Mouse (Mus musculus) neural tube, embryonic 15.5 days (tissue): ENCODE measurements at regions not wholly inside any gene's neighbourhood (a gene's known extent, or its start where the extent isn't known, plus 50 kb on each side); places are given as distances from the start of the nearest gene placed in this dataset.

Experiments
- ATAC-seq: fragments of 200-750 bp; cut with Nextera tagmentation; 2 replicates; pipeline ENCODE4 v1.8.0; 2017; ENCODE audit warnings: mild to moderate bottlenecking, moderate TSS enrichment, moderate library complexity; ENCODE audit not compliant: low FRiP score
- H3K27ac ChIP-seq: fragments of 300-500 bp; sonication (generic); replicated peaks from 2 replicates; pipeline ENCODE4 v1.5.1; 2015; ENCODE audit warnings: mild to moderate bottlenecking, inconsistent platforms
- H3K27me3 ChIP-seq: fragments of 300-500 bp; sonication (generic); replicated peaks from 2 replicates; pipeline ENCODE4 v1.6.1; 2015; ENCODE audit warnings: inconsistent platforms
- H3K36me3 ChIP-seq: fragments of 300-500 bp; sonication (generic); 2 replicates; pipeline ENCODE4 v1.6.1; 2015; ENCODE audit warnings: inconsistent platforms
- H3K4me1 ChIP-seq: fragments of 300-500 bp; sonication (generic); 2 replicates; pipeline ENCODE4 v1.6.1; 2015; ENCODE audit warnings: inconsistent platforms
- H3K4me2 ChIP-seq: fragments of 300-500 bp; sonication (generic); 2 replicates; pipeline ENCODE4 v1.6.1; 2015; ENCODE audit warnings: inconsistent platforms, mild to moderate bottlenecking, moderate library complexity
- H3K4me3 ChIP-seq: fragments of 300-500 bp; sonication (generic); replicated peaks from 2 replicates; pipeline ENCODE4 v1.5.1; 2015; ENCODE audit warnings: mild to moderate bottlenecking, inconsistent platforms
- H3K9ac ChIP-seq: fragments of 300-500 bp; sonication (generic); replicated peaks from 2 replicates; pipeline ENCODE4 v1.6.1; 2015; ENCODE audit warnings: mild to moderate bottlenecking, inconsistent platforms
- H3K9me3 ChIP-seq: fragments of 300-500 bp; sonication (generic); replicated peaks from 2 replicates; pipeline ENCODE4 v1.6.1; 2016; ENCODE audit warnings: inconsistent platforms
- WGBS: fragments of 180-500 bp; shearing (Covaris S2); methylation state at CpG from one replicate; pipeline ENCODE4 v1.1.7; 2015; ENCODE audit warnings: mixed read lengths; 5-methylcytosine and 5-hydroxymethylcytosine counted together

- H3K36me3 ChIP-seq = no peaks in the 10 kb centered on the region
- no peaks in the 10 kb centered on the region for H3K27me3 ChIP-seq
- H3K9ac ChIP-seq = no peak overlapping the region
- 10% methylated on average over 7 of the region's 7 CpGs for WGBS
- no peaks in the 10 kb centered on the region for H3K9me3 ChIP-seq
- H3K4me1 ChIP-seq = 0 out of 2 replicates have a peak, but pooled peaks cover 3% of the 10 kb centered on the region
- no peak overlapping the region for H3K4me3 ChIP-seq
- peak overlapping the region; percentile 33 for H3K4me2 ChIP-seq
- peak overlapping the region; percentile 71 for H3K27ac ChIP-seq
- ATAC-seq = peak; percentile 97
Measured at GRCm38 (mm10) chr16:78156138-78156875, 145.0 kb upstream of the Cxadr start.

DNA sequence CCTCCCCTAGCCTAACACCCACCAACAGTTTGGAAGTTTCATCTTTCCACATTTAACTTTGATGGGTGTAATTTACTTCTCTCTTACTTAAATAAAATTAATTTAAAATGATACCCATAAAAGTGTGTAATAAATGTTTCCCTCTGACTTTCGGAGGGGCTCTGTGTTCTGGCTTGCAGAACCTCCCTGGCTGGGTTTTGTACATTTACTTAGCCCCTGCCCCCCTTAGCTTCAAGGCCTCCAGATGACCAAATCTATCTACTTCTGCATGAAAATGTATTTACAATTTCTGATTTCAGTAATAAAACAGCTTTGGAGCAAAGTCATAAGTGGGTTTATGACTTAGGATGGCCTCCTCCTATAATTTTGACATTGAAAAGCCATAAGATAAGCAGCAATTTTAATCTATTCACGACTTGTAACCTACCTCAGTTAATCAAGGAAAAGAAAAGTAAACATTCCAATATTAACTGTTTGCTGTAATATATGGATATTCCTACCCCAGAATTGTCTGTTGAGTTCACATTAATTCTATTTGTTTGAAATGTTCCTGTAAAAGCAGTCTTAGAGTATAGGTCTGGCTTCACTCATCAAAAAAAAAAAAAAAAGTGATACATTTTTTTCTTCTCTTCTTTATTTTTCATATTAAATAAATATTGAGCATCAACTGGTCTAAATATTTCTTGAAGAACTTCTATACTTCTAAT, 147.2 kb upstream of the Cxadr start:
- Histone ChIP-seq H3K4me2 (no peak overlapping the region), H3K36me3 (no peaks in the 10 kb centered on the region), H3K9me3 (no peaks in the 10 kb centered on the region), H3K4me1 (0 out of 2 replicates have a peak, but pooled peaks cover 3% of the 10 kb centered on the region), H3K4me3 (no peak overlapping the region), H3K9ac (no peak overlapping the region), H3K27me3 (no peaks in the 10 kb centered on the region), H3K27ac (no peak overlapping the region)
- no peak for ATAC-seq
- 81% methylated on average over 2 of the region's 2 CpGs for WGBS

GRCm38 (mm10) chr16:78144146-78144545, 157.1 kb upstream of the Cxadr start:
- H3K4me1 ChIP-seq = no peaks in the 10 kb centered on the region
- no peak overlapping the region for H3K4me2 ChIP-seq
- H3K9ac ChIP-seq = no peak overlapping the region
- no peaks in the 10 kb centered on the region for H3K27me3 ChIP-seq
- WGBS = 67% methylated on average over 1 of the region's 1 CpGs
- H3K27ac ChIP-seq = no peak overlapping the region
- H3K9me3 ChIP-seq = no peaks in the 10 kb centered on the region
- ATAC-seq = no peak
- no peaks in the 10 kb centered on the region for H3K36me3 ChIP-seq
- no peak overlapping the region for H3K4me3 ChIP-seq

GRCm38 (mm10) chr16:78135501-78135900, 165.8 kb upstream of the Cxadr start:
- Histone ChIP-seq H3K36me3 (no peaks in the 10 kb centered on the region), H3K27me3 (no peaks in the 10 kb centered on the region), H3K4me1 (no peaks in the 10 kb centered on the region), H3K4me3 (no peak overlapping the region), H3K9me3 (no peaks in the 10 kb centered on the region), H3K27ac (no peak overlapping the region), H3K4me2 (no peak overlapping the region), H3K9ac (no peak overlapping the region)
- no peak for ATAC-seq
- 88% methylated on average over 5 of the region's 5 CpGs for WGBS

DNA sequence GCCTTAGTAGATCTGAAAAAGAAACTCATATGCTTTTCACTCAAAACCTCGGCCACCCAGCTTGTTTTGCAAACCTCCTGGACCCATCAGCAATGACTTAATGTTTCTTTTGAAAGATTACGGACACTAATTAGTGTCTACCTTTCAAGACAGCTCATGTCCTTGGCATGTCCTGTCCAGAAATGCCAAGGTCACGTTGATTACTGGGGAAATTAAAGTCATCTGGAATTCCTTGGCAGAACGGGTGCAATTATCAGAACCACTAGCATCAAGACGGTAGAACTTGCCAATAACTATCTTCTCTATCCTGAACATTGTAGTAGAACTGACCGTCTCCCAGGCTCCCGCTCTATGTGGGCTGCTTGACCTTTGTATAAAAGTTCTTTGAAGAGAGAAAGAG, 166.8 kb upstream of the Cxadr start:
- WGBS = 88% methylated on average over 7 of the region's 7 CpGs
- no peaks in the 10 kb centered on the region for H3K4me1 ChIP-seq

GRCm38 (mm10) chr16:78121668-78122067, 179.6 kb upstream of the Cxadr start:
- no peaks in the 10 kb centered on the region for H3K36me3 ChIP-seq
- 62% methylated on average over 1 of the region's 1 CpGs for WGBS
- no peak for ATAC-seq
- H3K9me3 ChIP-seq = no peaks in the 10 kb centered on the region
- H3K27me3 ChIP-seq = no peaks in the 10 kb centered on the region
- H3K4me3 ChIP-seq = no peak overlapping the region
- H3K4me2 ChIP-seq = no peak overlapping the region
- no peak overlapping the region for H3K9ac ChIP-seq
- H3K27ac ChIP-seq = no peak overlapping the region
- no peaks in the 10 kb centered on the region for H3K4me1 ChIP-seq

More for the DNA sequence above, 166.8 kb upstream of the Cxadr start:
- Histone ChIP-seq H3K4me2 (no peak overlapping the region), H3K9ac (no peak overlapping the region), H3K27ac (no peak overlapping the region), H3K9me3 (no peaks in the 10 kb centered on the region), H3K4me3 (no peak overlapping the region), H3K27me3 (no peaks in the 10 kb centered on the region), H3K36me3 (no peaks in the 10 kb centered on the region)
- ATAC-seq = no peak

- Histone ChIP-seq H3K4me3 (no peak overlapping the region), H3K9me3 (no peaks in the 10 kb centered on the region), H3K9ac (no peak overlapping the region), H3K4me2 (no peak overlapping the region), H3K36me3 (no peaks in the 10 kb centered on the region), H3K4me1 (no peaks in the 10 kb centered on the region), H3K27me3 (no peaks in the 10 kb centered on the region), H3K27ac (no peak overlapping the region)
- WGBS = 79% methylated on average over 2 of the region's 2 CpGs
- ATAC-seq = no peak
Measured at GRCm38 (mm10) chr16:78120346-78120899, 180.9 kb upstream of the Cxadr start.

DNA sequence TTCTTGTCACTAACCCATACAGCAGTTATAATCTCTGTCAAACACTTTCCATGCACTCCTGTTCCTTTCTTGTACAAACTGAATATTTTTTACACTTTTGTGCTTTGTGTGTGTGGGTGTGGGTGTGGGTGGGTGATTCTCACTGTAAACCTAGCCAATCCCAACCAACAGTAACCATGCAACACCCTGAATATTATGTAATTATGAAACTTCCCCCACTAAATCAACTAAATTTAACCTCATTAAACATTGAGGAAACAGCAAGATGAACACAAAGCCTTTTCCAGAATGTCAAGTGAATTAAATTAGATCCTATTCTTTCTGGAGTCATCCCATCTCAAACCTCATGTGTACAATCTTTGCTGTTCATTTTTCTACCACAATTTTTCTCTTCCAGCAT, 197.0 kb upstream of the Cxadr start:
- ATAC-seq = no peak
- H3K4me3 ChIP-seq = no peak overlapping the region
- no peak overlapping the region for H3K27ac ChIP-seq
- no peak overlapping the region for H3K9ac ChIP-seq
- H3K4me1 ChIP-seq = peaks cover 3% of the 10 kb centered on the region
- no peaks in the 10 kb centered on the region for H3K36me3 ChIP-seq
- no peak overlapping the region for H3K4me2 ChIP-seq
- no peaks in the 10 kb centered on the region for H3K9me3 ChIP-seq
- H3K27me3 ChIP-seq = no peaks in the 10 kb centered on the region

- Histone ChIP-seq H3K9ac (no peak overlapping the region), H3K4me3 (no peak overlapping the region), H3K9me3 (no peaks in the 10 kb centered on the region), H3K4me1 (peaks cover 3% of the 10 kb centered on the region), H3K27ac (peak overlapping the region; percentile 56), H3K27me3 (no peaks in the 10 kb centered on the region), H3K4me2 (peak overlapping the region; percentile 38), H3K36me3 (no peaks in the 10 kb centered on the region)
- 13% methylated on average over 14 of the region's 14 CpGs for WGBS
- peak; percentile 82 for ATAC-seq
Measured at GRCm38 (mm10) chr16:78101415-78102326, 199.6 kb upstream of the Cxadr start.

GRCm38 (mm10) chr16:78099842-78100241, 201.4 kb upstream of the Cxadr start:
- no peaks in the 10 kb centered on the region for H3K36me3 ChIP-seq
- H3K27me3 ChIP-seq = no peaks in the 10 kb centered on the region
- H3K4me1 ChIP-seq = peaks cover 3% of the 10 kb centered on the region
- H3K27ac ChIP-seq = no peak overlapping the region
- 84% methylated on average over 2 of the region's 2 CpGs for WGBS
- ATAC-seq = no peak
- H3K4me2 ChIP-seq = no peak overlapping the region
- no peak overlapping the region for H3K9ac ChIP-seq
- no peaks in the 10 kb centered on the region for H3K9me3 ChIP-seq
- H3K4me3 ChIP-seq = no peak overlapping the region

- no peak for ATAC-seq
- Histone ChIP-seq H3K36me3 (no peaks in the 10 kb centered on the region), H3K27ac (no peak overlapping the region), H3K4me3 (no peak overlapping the region), H3K4me2 (no peak overlapping the region), H3K9ac (no peak overlapping the region), H3K4me1 (peaks cover 3% of the 10 kb centered on the region), H3K9me3 (no peaks in the 10 kb centered on the region), H3K27me3 (no peaks in the 10 kb centered on the region)
- WGBS = 73% methylated on average over 6 of the region's 6 CpGs
Measured at GRCm38 (mm10) chr16:78099114-78099513, 202.2 kb upstream of the Cxadr start.
